Mouse (Mus musculus): ENCODE results near the gene Tnni3k. TPM values are rescaled to one million over a fixed set of nuclear protein-coding genes. Genes with fewer than 3 reads are reported as not detected.

Gene Tnni3k
- polyA plus RNA-seq, 1 experiment from 2014 or later, result not detected

- no peak overlapping the region for H3K9ac ChIP-seq (ENCODE audit: low read depth, low read length)
- no peak overlapping the region for H3K27ac ChIP-seq (replicated peaks; ENCODE audit: low read depth, low read length)
- DNase-seq (ENCODE audit: low spot score) (peak; percentile 49), ATAC-seq (ENCODE audit: low read depth) (no peak)
- 76% methylated on average over 7 of the region's 7 CpGs for WGBS
- no peak overlapping the region for H3K4me3 ChIP-seq (ENCODE audit: low read depth, low read length)
- H3K36me3 ChIP-seq (ENCODE audit: control insufficient read depth, insufficient read depth, low read length), result no peaks in the 10 kb centered on the region
- no peaks in the 10 kb centered on the region for H3K9me3 ChIP-seq (ENCODE audit: control insufficient read depth, low read length)
- no peaks in the 10 kb centered on the region for H3K27me3 ChIP-seq (replicated peaks; ENCODE audit: control insufficient read depth, insufficient read depth, low read length)
- H3K4me1 ChIP-seq (ENCODE audit: control insufficient read depth, insufficient read depth, low read length), result no peaks in the 10 kb centered on the region
- H3K4me2 ChIP-seq (ENCODE audit: low read depth, low read length), result no peak overlapping the region
Observed at GRCm38 (mm10) chr3:154979101-154979500, 76.1 kb downstream of the Tnni3k start.

DNA sequence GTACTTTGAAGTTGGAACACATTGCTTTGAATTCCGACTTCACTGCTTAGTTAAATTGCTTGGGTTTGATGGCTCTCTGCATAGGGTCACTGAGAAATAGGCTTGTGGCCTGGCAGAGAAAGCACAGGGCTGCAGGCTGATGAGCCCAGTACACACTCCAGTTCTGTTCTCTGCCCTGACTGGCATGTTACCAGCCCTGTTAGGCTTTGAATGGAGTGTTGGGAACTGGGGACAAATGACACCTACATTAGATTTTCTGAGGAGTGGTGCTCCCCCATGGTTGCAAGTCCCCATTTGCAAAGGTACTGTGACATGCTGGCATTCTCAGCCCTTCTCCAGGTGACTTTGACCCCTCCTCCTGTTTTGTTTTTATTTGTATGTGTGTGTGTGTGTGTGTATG is 83.6 kb downstream of the Tnni3k start:
- Histone ChIP-seq H3K4me2 (ENCODE audit: low read depth, low read length) (no peak overlapping the region), H3K4me3 (ENCODE audit: low read depth, low read length) (no peak overlapping the region), H3K9ac (ENCODE audit: low read depth, low read length) (no peak overlapping the region), H3K27me3 (replicated peaks; ENCODE audit: control insufficient read depth, insufficient read depth, low read length) (no peaks in the 10 kb centered on the region), H3K4me1 (ENCODE audit: control insufficient read depth, insufficient read depth, low read length) (no peaks in the 10 kb centered on the region), H3K36me3 (ENCODE audit: control insufficient read depth, insufficient read depth, low read length) (no peaks in the 10 kb centered on the region), H3K27ac (replicated peaks; ENCODE audit: low read depth, low read length) (no peak overlapping the region), H3K9me3 (ENCODE audit: control insufficient read depth, low read length) (no peaks in the 10 kb centered on the region)
- WGBS, result 80% methylated on average over 1 of the region's 1 CpGs
- DNase-seq (ENCODE audit: low spot score) (no peak), ATAC-seq (ENCODE audit: low read depth) (no peak)

- no peak overlapping the region for H3K4me3 ChIP-seq (ENCODE audit: low read depth, low read length)
Observed at GRCm38 (mm10) chr3:154970981-154971380, 84.2 kb downstream of the Tnni3k start.

DNA sequence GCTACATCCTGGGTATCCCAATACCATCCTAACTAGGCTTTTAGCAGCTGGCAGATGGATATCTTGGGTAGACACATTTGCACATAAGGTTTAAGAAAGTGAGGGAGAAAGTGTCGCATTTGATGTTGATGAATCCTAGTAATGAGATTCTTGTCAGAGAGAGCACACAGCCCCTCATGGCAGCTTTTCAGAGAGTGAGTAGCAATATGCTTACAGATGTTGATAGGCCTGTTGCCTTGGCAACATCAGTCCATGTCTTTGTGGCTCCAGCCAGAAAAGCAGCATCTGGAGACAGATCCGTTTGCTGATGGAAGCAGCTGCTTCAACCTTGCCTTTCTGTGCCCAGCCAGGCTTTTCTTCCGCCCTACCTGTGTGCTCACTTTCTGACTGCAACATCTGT is 93.9 kb downstream of the Tnni3k start:
- WGBS, result 61% methylated on average over 3 of the region's 3 CpGs
- H3K9me3 ChIP-seq (ENCODE audit: control insufficient read depth, low read length), result no peaks in the 10 kb centered on the region
- no peak overlapping the region for H3K4me3 ChIP-seq (ENCODE audit: low read depth, low read length)
- DNase-seq (ENCODE audit: low spot score), result peak; percentile 5
- H3K4me2 ChIP-seq (ENCODE audit: low read depth, low read length), result no peak overlapping the region
- H3K9ac ChIP-seq (ENCODE audit: low read depth, low read length), result no peak overlapping the region
- ATAC-seq (ENCODE audit: low read depth), result no peak
- H3K4me1 ChIP-seq (ENCODE audit: control insufficient read depth, insufficient read depth, low read length), result no peaks in the 10 kb centered on the region
- no peaks in the 10 kb centered on the region for H3K27me3 ChIP-seq (replicated peaks; ENCODE audit: control insufficient read depth, insufficient read depth, low read length)
- H3K27ac ChIP-seq (replicated peaks; ENCODE audit: low read depth, low read length), result no peak overlapping the region
- H3K36me3 ChIP-seq (ENCODE audit: control insufficient read depth, insufficient read depth, low read length), result no peaks in the 10 kb centered on the region

More at GRCm38 (mm10) chr3:154970981-154971380, 84.2 kb downstream of the Tnni3k start:
- Histone ChIP-seq H3K36me3 (ENCODE audit: control insufficient read depth, insufficient read depth, low read length) (no peaks in the 10 kb centered on the region), H3K9ac (ENCODE audit: low read depth, low read length) (no peak overlapping the region), H3K27me3 (replicated peaks; ENCODE audit: control insufficient read depth, insufficient read depth, low read length) (no peaks in the 10 kb centered on the region), H3K27ac (replicated peaks; ENCODE audit: low read depth, low read length) (no peak overlapping the region), H3K4me1 (ENCODE audit: control insufficient read depth, insufficient read depth, low read length) (no peaks in the 10 kb centered on the region), H3K9me3 (ENCODE audit: control insufficient read depth, low read length) (no peaks in the 10 kb centered on the region), H3K4me2 (ENCODE audit: low read depth, low read length) (no peak overlapping the region)
- WGBS, result 69% methylated on average over 2 of the region's 2 CpGs
- ATAC-seq (ENCODE audit: low read depth), result no peak
- no peak for DNase-seq (ENCODE audit: low spot score)

DNA sequence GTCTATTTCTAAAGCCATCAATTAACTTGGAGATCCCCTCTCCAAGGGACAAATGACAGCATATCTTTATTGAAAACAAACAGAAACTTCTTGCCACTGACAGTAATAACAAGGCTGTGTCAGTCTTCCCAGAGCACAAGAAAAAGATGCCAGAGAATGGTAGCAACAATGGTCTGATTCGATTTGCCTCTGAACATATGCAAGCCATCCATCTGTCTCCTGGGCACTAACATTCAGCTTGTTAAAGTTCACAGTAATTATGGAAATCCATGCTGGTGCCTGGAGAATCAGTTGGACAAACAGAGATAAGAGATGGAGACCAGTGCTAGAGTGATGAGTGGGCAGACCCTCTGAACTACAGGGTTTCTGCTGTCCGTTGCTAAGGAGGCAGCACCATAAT is 102.1 kb downstream of the Tnni3k start:
- ATAC-seq (ENCODE audit: low read depth), result no peak
- DNase-seq (ENCODE audit: low spot score), result no peak
- 69% methylated on average over 2 of the region's 2 CpGs for WGBS

DNA sequence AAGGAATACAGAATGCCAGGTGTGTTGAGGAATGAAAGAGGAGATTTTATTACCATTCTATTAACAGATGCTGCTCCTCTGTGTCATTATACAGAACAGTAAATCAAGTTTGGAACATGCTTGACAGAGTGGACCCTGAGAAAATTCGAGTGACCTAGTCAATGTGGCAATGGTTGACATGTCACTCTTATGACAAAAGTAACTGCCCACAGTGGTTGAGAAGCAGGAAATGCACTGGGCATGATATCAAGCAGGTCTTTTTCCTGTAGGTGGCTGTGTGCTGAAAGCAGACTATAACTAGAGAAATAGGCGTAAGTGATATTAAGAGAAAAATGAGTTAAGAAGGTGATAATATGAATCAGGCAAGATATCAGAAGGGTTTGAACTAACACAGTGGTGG is 105.7 kb downstream of the Tnni3k start:
- H3K27me3 ChIP-seq (replicated peaks; ENCODE audit: control insufficient read depth, insufficient read depth, low read length), result no peaks in the 10 kb centered on the region
- H3K36me3 ChIP-seq (ENCODE audit: control insufficient read depth, insufficient read depth, low read length), result no peaks in the 10 kb centered on the region
- H3K9ac ChIP-seq (ENCODE audit: low read depth, low read length), result no peak overlapping the region
- ATAC-seq (ENCODE audit: low read depth), result no peak
- no peaks in the 10 kb centered on the region for H3K9me3 ChIP-seq (ENCODE audit: control insufficient read depth, low read length)
- DNase-seq (ENCODE audit: low spot score), result no peak
- H3K4me2 ChIP-seq (ENCODE audit: low read depth, low read length), result no peak overlapping the region
- H3K4me3 ChIP-seq (ENCODE audit: low read depth, low read length), result no peak overlapping the region
- H3K27ac ChIP-seq (replicated peaks; ENCODE audit: low read depth, low read length), result no peak overlapping the region
- WGBS, result 64% methylated on average over 2 of the region's 2 CpGs
- H3K4me1 ChIP-seq (ENCODE audit: control insufficient read depth, insufficient read depth, low read length), result no peaks in the 10 kb centered on the region

More for the DNA sequence above, 102.1 kb downstream of the Tnni3k start:
- Histone ChIP-seq H3K4me1 (ENCODE audit: control insufficient read depth, insufficient read depth, low read length) (no peaks in the 10 kb centered on the region), H3K9ac (ENCODE audit: low read depth, low read length) (no peak overlapping the region), H3K36me3 (ENCODE audit: control insufficient read depth, insufficient read depth, low read length) (no peaks in the 10 kb centered on the region), H3K27ac (replicated peaks; ENCODE audit: low read depth, low read length) (no peak overlapping the region), H3K27me3 (replicated peaks; ENCODE audit: control insufficient read depth, insufficient read depth, low read length) (no peaks in the 10 kb centered on the region), H3K4me3 (ENCODE audit: low read depth, low read length) (no peak overlapping the region), H3K4me2 (ENCODE audit: low read depth, low read length) (no peak overlapping the region), H3K9me3 (ENCODE audit: control insufficient read depth, low read length) (no peaks in the 10 kb centered on the region)

- 75% methylated on average over 6 of the region's 6 CpGs for WGBS
- no peak overlapping the region for H3K27ac ChIP-seq (replicated peaks; ENCODE audit: low read depth, low read length)
- H3K9me3 ChIP-seq (ENCODE audit: control insufficient read depth, low read length), result no peaks in the 10 kb centered on the region
- DNase-seq (ENCODE audit: low spot score) (no peak), ATAC-seq (ENCODE audit: low read depth) (no peak)
- no peaks in the 10 kb centered on the region for H3K27me3 ChIP-seq (replicated peaks; ENCODE audit: control insufficient read depth, insufficient read depth, low read length)
- no peak overlapping the region for H3K4me3 ChIP-seq (ENCODE audit: low read depth, low read length)
- no peaks in the 10 kb centered on the region for H3K4me1 ChIP-seq (ENCODE audit: control insufficient read depth, insufficient read depth, low read length)
- no peak overlapping the region for H3K9ac ChIP-seq (ENCODE audit: low read depth, low read length)
- no peaks in the 10 kb centered on the region for H3K36me3 ChIP-seq (ENCODE audit: control insufficient read depth, insufficient read depth, low read length)
- no peak overlapping the region for H3K4me2 ChIP-seq (ENCODE audit: low read depth, low read length)
Observed at GRCm38 (mm10) chr3:154945688-154946161, 109.5 kb downstream of the Tnni3k start.

- Histone ChIP-seq H3K36me3 (ENCODE audit: control insufficient read depth, insufficient read depth, low read length) (no peaks in the 10 kb centered on the region), H3K4me3 (ENCODE audit: low read depth, low read length) (no peak overlapping the region), H3K4me2 (ENCODE audit: low read depth, low read length) (peak overlapping the region; percentile 34), H3K27ac (replicated peaks; ENCODE audit: low read depth, low read length) (no peak overlapping the region), H3K9me3 (ENCODE audit: control insufficient read depth, low read length) (no peaks in the 10 kb centered on the region), H3K27me3 (replicated peaks; ENCODE audit: control insufficient read depth, insufficient read depth, low read length) (no peaks in the 10 kb centered on the region), H3K9ac (ENCODE audit: low read depth, low read length) (no peak overlapping the region), H3K4me1 (ENCODE audit: control insufficient read depth, insufficient read depth, low read length) (no peaks in the 10 kb centered on the region)
- DNase-seq (ENCODE audit: low spot score), result peak; percentile 4
- ATAC-seq (ENCODE audit: low read depth), result no peak
- WGBS, result 34% methylated on average over 8 of the region's 8 CpGs
Observed at GRCm38 (mm10) chr3:154927757-154928156, 127.5 kb downstream of the Tnni3k start.

GRCm38 (mm10) chr3:154924936-154925335 is 130.3 kb downstream of the Tnni3k start:
- Histone ChIP-seq H3K9me3 (ENCODE audit: control insufficient read depth, low read length) (no peaks in the 10 kb centered on the region), H3K27me3 (replicated peaks; ENCODE audit: control insufficient read depth, insufficient read depth, low read length) (no peaks in the 10 kb centered on the region), H3K36me3 (ENCODE audit: control insufficient read depth, insufficient read depth, low read length) (no peaks in the 10 kb centered on the region), H3K9ac (ENCODE audit: low read depth, low read length) (no peak overlapping the region), H3K4me2 (ENCODE audit: low read depth, low read length) (no peak overlapping the region), H3K4me3 (ENCODE audit: low read depth, low read length) (no peak overlapping the region), H3K4me1 (ENCODE audit: control insufficient read depth, insufficient read depth, low read length) (no peaks in the 10 kb centered on the region), H3K27ac (replicated peaks; ENCODE audit: low read depth, low read length) (no peak overlapping the region)
- ATAC-seq (ENCODE audit: low read depth) (no peak), DNase-seq (ENCODE audit: low spot score) (no peak)
- 83% methylated on average over 8 of the region's 8 CpGs for WGBS
